Mouse (Mus musculus): Measurements from ENCODE around the gene Itgb1. TPM values are rescaled to one million over a fixed set of nuclear protein-coding genes. Genes with fewer than 3 reads are reported as not detected.

Gene Itgb1
- polyA plus RNA-seq (2017; shearing (Covaris generic)): 100 to 1,000 TPM; 432 to 844 TPM

DNA sequence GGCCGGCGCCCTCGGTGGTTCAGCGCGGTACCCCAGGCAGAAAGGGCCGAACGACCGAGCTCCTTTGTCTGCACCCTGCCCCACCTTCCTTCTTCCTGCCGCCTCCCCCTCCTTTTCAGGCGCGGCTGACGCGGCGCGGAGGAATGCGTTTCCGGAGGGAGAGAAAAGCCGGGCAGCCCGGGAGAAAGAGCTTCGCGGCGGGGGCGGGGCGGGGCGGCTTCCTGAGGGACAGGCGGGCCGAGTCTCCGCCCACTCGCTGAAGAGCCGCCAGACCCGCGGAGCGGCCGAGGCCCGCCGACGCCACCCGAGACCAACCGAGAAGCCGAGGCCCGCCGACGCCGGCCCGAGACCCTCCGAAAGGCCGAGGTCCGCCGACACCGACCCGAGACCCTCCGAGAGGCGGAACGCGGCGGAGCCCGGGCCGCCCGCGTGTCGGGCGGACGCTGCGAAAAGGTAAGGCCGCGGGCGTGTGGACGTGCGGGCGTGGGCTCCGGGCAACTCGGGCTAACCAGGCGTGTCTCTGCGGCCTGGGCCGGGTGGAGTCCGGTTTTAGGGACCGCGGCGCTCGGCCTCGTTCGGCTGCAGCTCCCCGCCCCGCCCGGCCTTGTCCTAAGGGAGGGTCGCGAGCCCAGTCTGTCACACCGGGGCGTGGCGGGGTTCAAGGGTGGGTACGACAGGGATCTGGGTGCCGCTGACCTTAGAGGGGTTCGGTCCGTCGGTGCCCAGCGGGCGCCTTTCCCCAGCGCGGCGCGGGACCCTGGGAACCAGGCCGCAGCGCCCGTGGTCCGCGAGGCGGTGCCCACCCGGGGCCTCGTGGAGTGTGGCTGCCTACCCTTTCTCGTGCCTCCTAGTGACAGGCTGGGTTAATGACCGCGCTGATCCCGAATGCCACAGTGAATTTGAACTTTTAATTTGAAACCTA is at the start of gene Itgb1:
Gene Itgb1, plus strand, starts transcription at position 148 of the 922 bp plus-strand sequence.

Other genes starting within 250 kb of the Itgb1 start
- gene Gm3952, start 113.0 kb downstream of the Itgb1 start, polyA plus RNA-seq (2017; shearing (Covaris generic)): not detected